Mouse (Mus musculus) embryonic facial prominence, embryonic 15.5 days (tissue): ENCODE data around the gene Zbtb38. TPM values are rescaled to one million over a fixed set of nuclear protein-coding genes. Genes with fewer than 3 reads are reported as not detected.

Experiments
- ATAC-seq: fragments of 200-750 bp; cut with Nextera tagmentation; 2 replicates; pipeline ENCODE4 v1.8.0; 2017; ENCODE audit warnings: low read depth, moderate TSS enrichment; ENCODE audit not compliant: insufficient number of reproducible peaks, low FRiP score, low TSS enrichment
- H3K27ac ChIP-seq: fragments of 300-500 bp; sonication (generic); replicated peaks from 2 replicates; pipeline ENCODE4 v1.5.1; 2015; ENCODE audit warnings: mild to moderate bottlenecking, inconsistent platforms
- H3K27me3 ChIP-seq: fragments of 300-500 bp; sonication (generic); 2 replicates; pipeline ENCODE4 v1.6.1; 2015; ENCODE audit warnings: inconsistent platforms
- H3K36me3 ChIP-seq: fragments of 300-500 bp; sonication (generic); 2 replicates; pipeline ENCODE4 v1.6.1; 2015; ENCODE audit warnings: mild to moderate bottlenecking, inconsistent platforms
- H3K4me1 ChIP-seq: fragments of 300-500 bp; sonication (generic); 2 replicates; pipeline ENCODE4 v1.6.1; 2015; ENCODE audit warnings: inconsistent platforms
- H3K4me2 ChIP-seq: fragments of 300-500 bp; sonication (generic); replicated peaks from 2 replicates; pipeline ENCODE4 v1.6.1; 2015; ENCODE audit warnings: mild to moderate bottlenecking, inconsistent platforms
- H3K4me3 ChIP-seq: fragments of 300-500 bp; sonication (generic); replicated peaks from 2 replicates; pipeline ENCODE4 v1.5.1; 2015; ENCODE audit warnings: mild to moderate bottlenecking, inconsistent platforms
- H3K9ac ChIP-seq: fragments of 300-500 bp; sonication (generic); 2 replicates; pipeline ENCODE4 v1.6.1; 2015; ENCODE audit warnings: inconsistent platforms
- H3K9me3 ChIP-seq: fragments of 300-500 bp; sonication (generic); replicated peaks from 2 replicates; pipeline ENCODE4 v1.6.1; 2016; ENCODE audit warnings: inconsistent platforms
- WGBS: fragments of 180-500 bp; shearing (Covaris S2); methylation state at CpG from one replicate; pipeline ENCODE4 v1.1.7; 2015; 5-methylcytosine and 5-hydroxymethylcytosine counted together
- polyA plus RNA-seq: library from polyadenylated mRNA; unstranded; fragments of >200 nt; fragmentation: Nextera tagmentation; extraction: Ambion mirVana; gene quantifications from 2 replicates; pipeline ENCODE4 v1.2.1, GENCODE M21; 2015

Zbtb38 gene
- 21.2 and 22.1 TPM in 2 replicates for polyA plus RNA-seq

- Histone ChIP-seq H3K4me1 (peaks cover 12% of the 10 kb centered on the region), H3K9ac (no peak within 1 kb of the TSS), H3K27me3 (no peaks in the 10 kb centered on the region), H3K4me3 (no peak within 1 kb of the TSS), H3K36me3 (no peaks in the 10 kb centered on the region), H3K9me3 (no peaks in the 10 kb centered on the region), H3K4me2 (no peak within 1 kb of the TSS), H3K27ac (no peak within 1 kb of the TSS; the same call in 1 of the 2 replicates)
- peak; percentile 69 for ATAC-seq
- WGBS, result 51% methylated on average over 15 of the region's 15 CpGs
These were observed at the start of gene Zbtb38 for GRCm38 (mm10) chr9:96752603-96753114. Gene Zbtb38, minus strand, starts transcription at chr9:96752831.

GRCm38 (mm10) chr9:96800131-96800825 lies 47.6 kb upstream of the Zbtb38 start:
- Histone ChIP-seq H3K27me3 (no peaks in the 10 kb centered on the region), H3K9me3 (no peaks in the 10 kb centered on the region), H3K4me2 (no peak overlapping the region), H3K9ac (no peak overlapping the region), H3K4me3 (no peak overlapping the region), H3K27ac (no peak overlapping the region), H3K4me1 (0 out of 2 replicates have a peak, but pooled peaks cover 7% of the 10 kb centered on the region), H3K36me3 (no peaks in the 10 kb centered on the region)
- no peak for ATAC-seq
- WGBS, result 23% methylated on average over 5 of the region's 5 CpGs

- no peaks in the 10 kb centered on the region for H3K36me3 ChIP-seq
- no peak overlapping the region for H3K9ac ChIP-seq
- ATAC-seq, result no peak
- 0 out of 2 replicates have a peak, but pooled peaks cover 8% of the 10 kb centered on the region for H3K4me1 ChIP-seq
- 95% methylated on average over 3 of the region's 3 CpGs for WGBS
- H3K9me3 ChIP-seq, result no peaks in the 10 kb centered on the region
- H3K27ac ChIP-seq, result no peak overlapping the region
- no peaks in the 10 kb centered on the region for H3K27me3 ChIP-seq
- H3K4me2 ChIP-seq, result no peak overlapping the region
- no peak overlapping the region for H3K4me3 ChIP-seq
These were observed 44.7 kb upstream of the Zbtb38 start for GRCm38 (mm10) chr9:96797311-96797710.

GRCm38 (mm10) chr9:96795399-96795928 lies 42.8 kb upstream of the Zbtb38 start:
- peak overlapping the region; percentile 48 for H3K4me3 ChIP-seq
- H3K4me1 ChIP-seq, result 0 out of 2 replicates have a peak, but pooled peaks cover 8% of the 10 kb centered on the region
- ATAC-seq, result peak; percentile 79
- no peaks in the 10 kb centered on the region for H3K36me3 ChIP-seq
- peak overlapping the region; percentile 3; the same call in 1 of the 2 replicates for H3K27ac ChIP-seq
- no peaks in the 10 kb centered on the region for H3K27me3 ChIP-seq
- peak overlapping the region; percentile 73 for H3K4me2 ChIP-seq
- WGBS, result 5% methylated on average over 10 of the region's 10 CpGs
- peak overlapping the region; percentile 40; the same call in 1 of the 2 replicates for H3K9ac ChIP-seq
- H3K9me3 ChIP-seq, result no peaks in the 10 kb centered on the region

- H3K27ac ChIP-seq, result no peak overlapping the region
- H3K4me2 ChIP-seq, result no peak overlapping the region
- no peaks in the 10 kb centered on the region for H3K27me3 ChIP-seq
- ATAC-seq, result no peak
- H3K4me1 ChIP-seq, result 0 out of 2 replicates have a peak, but pooled peaks cover 6% of the 10 kb centered on the region
- H3K9ac ChIP-seq, result no peak overlapping the region
- no peaks in the 10 kb centered on the region for H3K9me3 ChIP-seq
- no peak overlapping the region for H3K4me3 ChIP-seq
- no peaks in the 10 kb centered on the region for H3K36me3 ChIP-seq
- WGBS, result 89% methylated on average over 2 of the region's 2 CpGs
These were observed 42.0 kb upstream of the Zbtb38 start for GRCm38 (mm10) chr9:96794601-96795000.

GRCm38 (mm10) chr9:96792543-96792942 lies 39.9 kb upstream of the Zbtb38 start:
- Histone ChIP-seq H3K27me3 (no peaks in the 10 kb centered on the region), H3K36me3 (no peaks in the 10 kb centered on the region), H3K4me2 (no peak overlapping the region), H3K27ac (no peak overlapping the region), H3K9ac (no peak overlapping the region), H3K4me1 (0 out of 2 replicates have a peak, but pooled peaks cover 6% of the 10 kb centered on the region), H3K9me3 (no peaks in the 10 kb centered on the region), H3K4me3 (no peak overlapping the region)
- ATAC-seq, result no peak
- WGBS, result 68% methylated on average over 2 of the region's 2 CpGs

GRCm38 (mm10) chr9:96790389-96791007 lies 37.9 kb upstream of the Zbtb38 start:
- Histone ChIP-seq H3K36me3 (no peaks in the 10 kb centered on the region), H3K9me3 (no peaks in the 10 kb centered on the region), H3K4me3 (no peak overlapping the region), H3K27me3 (no peaks in the 10 kb centered on the region), H3K9ac (no peak overlapping the region), H3K27ac (no peak overlapping the region), H3K4me1 (0 out of 2 replicates have a peak, but pooled peaks cover 4% of the 10 kb centered on the region), H3K4me2 (no peak overlapping the region)
- WGBS, result 47% methylated on average over 4 of the region's 4 CpGs
- no peak for ATAC-seq

- WGBS, result 61% methylated on average over 3 of the region's 3 CpGs
- no peak for ATAC-seq
- no peak overlapping the region for H3K4me3 ChIP-seq
These were observed 37.3 kb upstream of the Zbtb38 start for GRCm38 (mm10) chr9:96789906-96790305.

GRCm38 (mm10) chr9:96787797-96788196 lies 35.2 kb upstream of the Zbtb38 start:
- H3K9me3 ChIP-seq, result no peaks in the 10 kb centered on the region
- H3K27me3 ChIP-seq, result no peaks in the 10 kb centered on the region
- no peaks in the 10 kb centered on the region for H3K4me1 ChIP-seq
- no peak overlapping the region for H3K9ac ChIP-seq
- H3K4me2 ChIP-seq, result no peak overlapping the region
- ATAC-seq, result no peak
- H3K27ac ChIP-seq, result no peak overlapping the region
- WGBS, result 86% methylated on average over 10 of the region's 10 CpGs
- no peaks in the 10 kb centered on the region for H3K36me3 ChIP-seq
- no peak overlapping the region for H3K4me3 ChIP-seq

More at GRCm38 (mm10) chr9:96789906-96790305, 37.3 kb upstream of the Zbtb38 start:
- Histone ChIP-seq H3K27ac (no peak overlapping the region), H3K36me3 (no peaks in the 10 kb centered on the region), H3K4me2 (no peak overlapping the region), H3K9me3 (no peaks in the 10 kb centered on the region), H3K9ac (no peak overlapping the region), H3K27me3 (no peaks in the 10 kb centered on the region), H3K4me1 (no peaks in the 10 kb centered on the region)

GRCm38 (mm10) chr9:96785871-96786342 lies 33.3 kb upstream of the Zbtb38 start:
- no peaks in the 10 kb centered on the region for H3K9me3 ChIP-seq
- whole genome bisulfite sequencing, result 61% methylated on average over 9 of the region's 9 CpGs
- H3K4me3 ChIP-seq, result no peak overlapping the region
- H3K27me3 ChIP-seq, result no peaks in the 10 kb centered on the region
- H3K4me2 ChIP-seq, result no peak overlapping the region
- H3K4me1 ChIP-seq, result no peaks in the 10 kb centered on the region
- no peak overlapping the region for H3K27ac ChIP-seq
- H3K9ac ChIP-seq, result no peak overlapping the region
- no peak for ATAC-seq
- H3K36me3 ChIP-seq, result no peaks in the 10 kb centered on the region

- Histone ChIP-seq H3K4me1 (no peaks in the 10 kb centered on the region), H3K9me3 (no peaks in the 10 kb centered on the region), H3K27ac (no peak overlapping the region), H3K4me3 (no peak overlapping the region), H3K27me3 (no peaks in the 10 kb centered on the region), H3K4me2 (no peak overlapping the region), H3K9ac (no peak overlapping the region), H3K36me3 (no peaks in the 10 kb centered on the region)
- ATAC-seq, result no peak
- 73% methylated on average over 3 of the region's 3 CpGs for WGBS
These were observed 32.6 kb upstream of the Zbtb38 start for GRCm38 (mm10) chr9:96785187-96785586.
